Mouse (Mus musculus): ENCODE data around the gene Tox2. TPM values are rescaled to one million over a fixed set of nuclear protein-coding genes. Genes with fewer than 3 reads are reported as not detected.

Tox2 gene
- polyA plus RNA-seq, 1 experiment: 14.6 TPM

DNA sequence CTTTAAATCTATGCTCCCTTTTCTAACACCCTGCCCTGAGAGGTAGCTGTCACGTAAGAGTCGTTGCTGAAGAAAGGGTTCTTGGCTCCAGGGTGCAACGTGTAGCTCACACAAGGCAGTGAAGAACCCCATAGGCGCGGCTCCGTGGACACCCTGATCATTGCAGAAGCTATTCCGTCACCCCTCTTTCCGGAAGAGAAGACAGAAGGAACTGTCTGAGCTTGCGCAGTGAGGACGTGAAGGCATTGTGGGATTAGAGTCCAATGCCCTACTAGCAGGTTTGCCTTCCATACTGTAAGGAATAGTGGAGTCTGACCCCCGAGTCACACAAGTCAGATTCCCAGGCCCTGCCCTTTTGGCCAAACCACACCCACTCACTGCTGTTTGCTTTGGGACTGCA is 143.6 kb downstream of the Tox2 start:
- no peaks in the 10 kb centered on the region for H3K27me3 ChIP-seq (ENCODE audit: control insufficient read depth, insufficient read depth, low read length)
- no peak overlapping the region for H3K27ac ChIP-seq (ENCODE audit: control insufficient read depth, insufficient read depth, low read depth, low read length)
- H3K4me1 ChIP-seq (ENCODE audit: control insufficient read depth, insufficient read depth, low read length): no peaks in the 10 kb centered on the region
- H3K36me3 ChIP-seq (ENCODE audit: control insufficient read depth, insufficient read depth, low read length): no peaks in the 10 kb centered on the region
- TF ChIP-seq CTCF (IDR thresholded peaks at IDR 0.05; ENCODE audit: control insufficient read depth, insufficient read depth, insufficient replicate concordance, low read depth, low read length): no peak
- no peak for TF ChIP-seq POLR2A (IDR thresholded peaks at IDR 0.05; ENCODE audit: control insufficient read depth, low read depth, low read length)
- no peak overlapping the region for H3K4me3 ChIP-seq (ENCODE audit: control insufficient read depth, low read depth, low read length)

GRCm38 (mm10) chr2:163347517-163348184 is 144.7 kb downstream of the Tox2 start:
- H3K4me1 ChIP-seq (ENCODE audit: control insufficient read depth, insufficient read depth, low read length): no peaks in the 10 kb centered on the region
- H3K36me3 ChIP-seq (ENCODE audit: control insufficient read depth, insufficient read depth, low read length): no peaks in the 10 kb centered on the region
- no peak overlapping the region for H3K4me3 ChIP-seq (ENCODE audit: control insufficient read depth, low read depth, low read length)
- TF ChIP-seq CTCF (IDR thresholded peaks at IDR 0.05; ENCODE audit: control insufficient read depth, insufficient read depth, insufficient replicate concordance, low read depth, low read length): no peak
- TF ChIP-seq POLR2A (IDR thresholded peaks at IDR 0.05; ENCODE audit: control insufficient read depth, low read depth, low read length): no peak
- H3K27me3 ChIP-seq (ENCODE audit: control insufficient read depth, insufficient read depth, low read length): no peaks in the 10 kb centered on the region
- H3K27ac ChIP-seq (ENCODE audit: control insufficient read depth, insufficient read depth, low read depth, low read length): no peak overlapping the region; the same call in 1 of the 2 replicates

DNA sequence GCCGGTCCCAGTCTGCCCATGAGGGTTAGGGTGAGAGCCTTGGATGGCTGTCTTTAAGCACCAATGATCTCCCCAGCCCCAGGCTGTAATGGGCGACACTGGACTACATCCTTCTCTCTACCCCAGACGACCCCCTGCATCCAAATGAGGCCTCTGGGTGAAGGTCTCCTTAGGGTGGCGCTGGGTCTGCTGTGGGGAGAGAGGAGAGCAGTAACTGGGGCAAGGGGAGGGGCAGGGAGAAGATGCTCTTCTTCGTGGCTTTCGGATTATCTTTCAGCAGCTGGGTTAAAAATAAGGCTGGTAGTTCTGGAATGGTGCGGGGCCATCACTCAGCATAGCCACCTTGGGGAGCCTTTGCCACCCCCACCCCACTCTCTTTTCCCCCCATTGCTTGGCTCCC is 145.8 kb downstream of the Tox2 start:
- H3K27me3 ChIP-seq (ENCODE audit: control insufficient read depth, insufficient read depth, low read length): no peaks in the 10 kb centered on the region
- no peak for TF ChIP-seq CTCF (IDR thresholded peaks at IDR 0.05; ENCODE audit: control insufficient read depth, insufficient read depth, insufficient replicate concordance, low read depth, low read length)
- no peak for TF ChIP-seq POLR2A (IDR thresholded peaks at IDR 0.05; ENCODE audit: control insufficient read depth, low read depth, low read length)
- H3K27ac ChIP-seq (ENCODE audit: control insufficient read depth, insufficient read depth, low read depth, low read length): no peak overlapping the region
- no peak overlapping the region for H3K4me3 ChIP-seq (ENCODE audit: control insufficient read depth, low read depth, low read length)
- H3K4me1 ChIP-seq (ENCODE audit: control insufficient read depth, insufficient read depth, low read length): no peaks in the 10 kb centered on the region
- H3K36me3 ChIP-seq (ENCODE audit: control insufficient read depth, insufficient read depth, low read length): no peaks in the 10 kb centered on the region

DNA sequence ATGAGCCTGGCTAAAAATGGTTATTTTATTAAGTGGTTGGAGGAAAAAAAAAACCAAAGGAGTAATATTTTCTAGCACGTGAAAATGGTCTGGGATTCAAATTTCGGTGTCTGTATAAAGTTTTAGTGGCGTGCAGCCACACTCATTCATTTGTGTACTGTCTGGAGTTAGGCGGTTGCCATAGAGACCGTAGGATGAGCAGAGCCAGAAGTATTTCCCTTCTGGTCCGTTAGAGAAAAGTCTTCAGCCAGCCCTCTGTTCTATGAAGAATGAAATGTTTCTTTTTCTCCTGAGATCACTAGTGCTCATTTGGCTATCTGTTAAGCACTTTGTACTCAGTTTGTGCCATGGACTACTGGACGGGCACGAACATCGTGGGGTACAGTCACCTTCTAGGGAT is 146.5 kb downstream of the Tox2 start:
- no peak overlapping the region for H3K4me3 ChIP-seq (ENCODE audit: control insufficient read depth, low read depth, low read length)
- H3K27me3 ChIP-seq (ENCODE audit: control insufficient read depth, insufficient read depth, low read length): no peaks in the 10 kb centered on the region
- no peak overlapping the region for H3K27ac ChIP-seq (ENCODE audit: control insufficient read depth, insufficient read depth, low read depth, low read length)
- TF ChIP-seq CTCF (IDR thresholded peaks at IDR 0.05; ENCODE audit: control insufficient read depth, insufficient read depth, insufficient replicate concordance, low read depth, low read length): no peak
- no peak for TF ChIP-seq POLR2A (IDR thresholded peaks at IDR 0.05; ENCODE audit: control insufficient read depth, low read depth, low read length)
- no peaks in the 10 kb centered on the region for H3K36me3 ChIP-seq (ENCODE audit: control insufficient read depth, insufficient read depth, low read length)
- no peaks in the 10 kb centered on the region for H3K4me1 ChIP-seq (ENCODE audit: control insufficient read depth, insufficient read depth, low read length)

DNA sequence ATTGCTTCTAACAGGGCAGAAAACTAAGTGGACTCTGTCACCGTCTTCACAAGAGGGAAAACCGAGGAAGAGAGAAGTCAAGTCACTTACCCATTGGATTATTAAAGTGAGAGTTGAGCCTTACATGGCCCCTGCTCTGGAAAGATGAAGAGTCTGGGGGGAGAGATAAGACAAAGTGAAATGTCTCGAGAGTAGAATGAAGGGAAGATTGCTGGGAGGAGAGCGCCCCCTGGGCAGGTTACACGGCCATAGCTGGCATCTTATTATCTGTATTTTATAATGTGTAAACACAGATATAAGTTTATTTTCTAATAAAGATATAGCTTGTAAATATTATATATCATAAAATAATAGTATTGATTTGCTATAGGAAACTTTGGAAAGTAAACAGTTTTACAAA is 147.5 kb downstream of the Tox2 start:
- TF ChIP-seq CTCF (IDR thresholded peaks at IDR 0.05; ENCODE audit: control insufficient read depth, insufficient read depth, insufficient replicate concordance, low read depth, low read length) (no peak), POLR2A (IDR thresholded peaks at IDR 0.05; ENCODE audit: control insufficient read depth, low read depth, low read length) (no peak)
- Histone ChIP-seq H3K36me3 (ENCODE audit: control insufficient read depth, insufficient read depth, low read length) (no peaks in the 10 kb centered on the region), H3K27ac (ENCODE audit: control insufficient read depth, insufficient read depth, low read depth, low read length) (no peak overlapping the region), H3K4me1 (ENCODE audit: control insufficient read depth, insufficient read depth, low read length) (no peaks in the 10 kb centered on the region), H3K4me3 (ENCODE audit: control insufficient read depth, low read depth, low read length) (no peak overlapping the region), H3K27me3 (ENCODE audit: control insufficient read depth, insufficient read depth, low read length) (no peaks in the 10 kb centered on the region)

DNA sequence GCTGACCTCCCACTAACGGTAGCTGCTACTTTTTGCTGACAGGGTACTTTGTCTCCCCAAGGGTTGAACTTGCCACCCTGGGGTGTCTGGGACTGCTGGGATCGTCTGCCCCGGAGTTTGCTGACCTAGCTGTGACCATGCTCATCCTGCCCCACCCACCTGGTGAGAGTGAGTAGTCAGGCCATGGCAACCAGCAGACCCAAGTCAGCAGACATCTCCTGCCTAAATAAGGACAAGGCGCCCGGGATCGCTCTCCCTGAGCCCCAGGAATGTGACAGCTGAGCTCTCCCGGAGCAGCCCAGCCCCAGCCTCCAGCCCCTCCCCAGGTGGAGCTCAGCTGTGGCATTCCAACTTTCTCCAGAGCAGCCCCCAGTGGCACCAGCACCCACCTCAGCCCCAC is 150.8 kb downstream of the Tox2 start:
- no peak for TF ChIP-seq CTCF (IDR thresholded peaks at IDR 0.05; ENCODE audit: control insufficient read depth, insufficient read depth, insufficient replicate concordance, low read depth, low read length)
- no peak for TF ChIP-seq POLR2A (IDR thresholded peaks at IDR 0.05; ENCODE audit: control insufficient read depth, low read depth, low read length)
- Histone ChIP-seq H3K4me3 (ENCODE audit: control insufficient read depth, low read depth, low read length) (no peak overlapping the region), H3K36me3 (ENCODE audit: control insufficient read depth, insufficient read depth, low read length) (no peaks in the 10 kb centered on the region), H3K27ac (ENCODE audit: control insufficient read depth, insufficient read depth, low read depth, low read length) (no peak overlapping the region), H3K27me3 (ENCODE audit: control insufficient read depth, insufficient read depth, low read length) (no peaks in the 10 kb centered on the region), H3K4me1 (ENCODE audit: control insufficient read depth, insufficient read depth, low read length) (peaks cover 8% of the 10 kb centered on the region)

DNA sequence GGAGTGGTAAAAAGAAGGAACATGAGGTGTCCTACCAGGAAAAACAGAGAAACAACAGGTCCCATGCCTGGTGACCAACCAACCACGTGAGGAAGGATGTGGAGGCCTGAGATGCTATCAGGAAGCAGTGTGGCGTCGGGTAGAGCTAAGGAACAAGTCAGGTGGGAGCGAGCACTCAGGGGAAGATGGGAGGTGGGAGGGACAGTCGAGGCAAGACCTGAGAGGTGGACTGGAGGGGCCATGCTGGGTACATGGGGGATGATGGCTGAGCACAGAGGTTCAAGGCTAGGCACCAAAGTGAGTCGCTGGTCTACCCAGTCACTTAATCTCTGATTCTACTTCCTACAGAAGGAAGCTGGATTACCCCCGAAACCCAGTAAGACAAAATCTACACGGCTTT is 152.7 kb downstream of the Tox2 start:
- Histone ChIP-seq H3K27ac (ENCODE audit: control insufficient read depth, insufficient read depth, low read depth, low read length) (no peak overlapping the region), H3K36me3 (ENCODE audit: control insufficient read depth, insufficient read depth, low read length) (no peaks in the 10 kb centered on the region), H3K4me3 (ENCODE audit: control insufficient read depth, low read depth, low read length) (no peak overlapping the region), H3K27me3 (ENCODE audit: control insufficient read depth, insufficient read depth, low read length) (no peaks in the 10 kb centered on the region), H3K4me1 (ENCODE audit: control insufficient read depth, insufficient read depth, low read length) (peaks cover 8% of the 10 kb centered on the region)
- TF ChIP-seq CTCF (IDR thresholded peaks at IDR 0.05; ENCODE audit: control insufficient read depth, insufficient read depth, insufficient replicate concordance, low read depth, low read length) (no peak), POLR2A (IDR thresholded peaks at IDR 0.05; ENCODE audit: control insufficient read depth, low read depth, low read length) (no peak)
